Mouse (Mus musculus): ENCODE data around the gene Atp2b4.
A peak's percentile ranks its signal among the peaks of the same experiment; 100 is the strongest.

The Atp2b4 gene

DNA sequence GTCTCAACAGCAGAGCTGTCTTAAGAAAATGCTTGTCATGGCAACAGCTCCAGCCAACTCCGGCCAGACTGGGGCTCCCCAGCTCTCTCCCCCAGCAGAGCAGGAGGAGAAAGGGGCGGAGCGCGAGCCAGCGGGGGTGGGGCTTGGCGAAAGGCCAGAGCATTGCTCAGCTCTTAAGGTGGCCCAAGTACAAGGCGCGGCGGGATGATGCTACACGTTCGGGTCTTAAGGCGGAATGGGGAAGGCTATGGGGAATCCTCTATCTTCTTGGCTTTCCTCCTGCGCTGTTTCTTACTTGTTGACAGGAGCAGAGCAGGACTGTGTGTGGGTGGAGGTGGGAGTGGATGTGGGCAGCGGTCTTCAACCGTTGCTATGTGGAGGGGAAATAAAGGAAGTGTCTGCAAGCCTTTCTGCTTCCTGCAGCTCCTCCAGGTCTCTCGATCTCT, at the start of gene Atp2b4:
Gene Atp2b4, minus strand, starts transcription at position 94 of the 446 bp plus-strand sequence.
- DNase-seq (ENCODE audit: low spot score in 2 of 2) = peak; percentile 94 to 96

DNA sequence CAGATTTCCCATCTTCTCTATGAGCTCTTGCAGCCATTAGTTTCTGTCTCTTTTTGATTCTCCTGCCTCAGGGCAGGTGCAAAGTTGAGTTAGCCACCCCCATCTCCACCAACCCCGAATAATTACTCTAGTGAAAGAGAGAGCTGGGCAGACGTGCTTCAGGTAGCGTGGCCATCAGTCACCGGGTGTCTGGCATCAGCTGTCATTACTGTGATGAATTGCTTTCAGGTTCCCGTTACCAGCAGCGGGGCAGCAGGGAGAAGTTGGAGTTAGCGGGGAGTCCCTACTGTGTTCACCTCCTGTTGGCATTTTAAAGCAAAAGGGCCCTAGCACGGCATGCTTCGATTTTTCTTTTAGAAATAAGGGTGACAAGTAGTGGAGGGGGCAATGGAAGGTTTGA, 43.9 kb upstream of the Atp2b4 start:
- DNase-seq (ENCODE audit: low spot score in 2 of 2) = no peak

DNA sequence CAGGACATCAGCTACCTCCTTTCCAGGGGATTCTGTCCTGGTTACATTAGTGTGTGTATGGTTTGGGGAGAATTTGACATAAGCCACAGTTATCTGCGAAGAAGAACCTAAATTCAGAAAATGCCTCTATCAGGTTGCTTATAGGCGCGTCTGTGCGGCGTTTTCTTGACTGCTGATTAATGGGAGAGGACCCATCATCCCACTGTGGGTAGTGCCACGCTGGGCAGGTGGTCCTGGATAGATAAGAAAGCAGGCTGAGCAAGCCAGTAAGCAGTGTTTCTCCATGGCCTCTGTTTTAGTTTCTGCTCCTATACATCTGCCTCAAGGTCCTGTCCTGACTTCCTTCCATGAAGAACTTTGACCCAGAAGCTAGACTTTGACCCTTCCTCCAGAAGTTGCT, 43.1 kb upstream of the Atp2b4 start:
- DNase-seq (ENCODE audit: low spot score in 2 of 2) = no peak

DNA sequence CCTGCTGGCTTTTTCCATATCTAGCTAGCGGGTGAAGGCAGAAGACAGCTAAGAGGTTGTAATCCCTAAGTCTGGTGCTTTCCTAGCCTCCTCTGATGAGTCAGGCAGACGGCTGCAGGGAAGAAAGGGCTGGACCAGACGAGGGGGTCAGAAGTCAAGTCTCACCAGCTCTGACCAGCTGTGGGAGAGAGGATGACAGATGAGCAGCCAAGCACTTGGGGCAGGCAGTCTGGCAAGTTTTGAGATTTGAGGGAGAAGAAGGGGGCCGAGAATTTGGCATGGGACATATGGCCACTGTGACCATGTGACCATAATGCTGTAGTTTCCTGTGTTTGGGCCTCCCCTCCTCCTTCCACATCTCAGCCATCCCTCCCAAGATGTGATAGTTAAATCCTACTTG, 42.5 kb upstream of the Atp2b4 start:
- no peak for DNase-seq (ENCODE audit: low spot score in 2 of 2)

DNA sequence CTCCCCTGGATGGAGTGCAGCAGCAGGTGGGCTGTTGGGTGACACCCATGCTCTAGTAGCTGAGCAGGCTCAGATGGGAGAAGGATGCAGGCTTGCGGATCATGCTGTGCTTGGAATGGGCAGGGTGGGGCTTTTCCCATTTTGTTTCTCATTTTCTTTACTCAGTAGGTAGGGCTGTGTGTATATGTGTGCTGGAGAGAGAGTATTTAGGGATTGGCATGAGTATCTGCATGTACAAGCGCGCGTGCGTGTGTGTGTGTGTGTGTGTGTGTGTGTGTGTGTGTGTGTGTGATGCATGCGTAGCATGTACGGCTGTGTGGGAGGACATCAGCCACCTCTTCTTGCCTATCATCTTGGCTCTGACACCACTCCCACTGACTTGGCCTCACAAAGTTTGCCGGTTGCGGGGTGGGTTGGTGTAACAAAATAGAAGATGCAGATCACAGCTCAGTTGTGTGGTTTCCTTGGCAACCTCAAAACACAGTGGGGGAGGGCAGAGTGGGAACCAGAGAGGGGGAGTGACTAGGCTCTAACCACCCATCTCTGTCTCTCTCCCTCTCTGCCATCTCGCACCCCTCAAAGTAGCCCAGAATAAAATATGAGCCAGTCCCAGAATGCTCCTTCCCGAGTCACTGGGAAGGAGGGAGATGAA, 41.4 kb upstream of the Atp2b4 start:
- peak; percentile 83 to 84 for DNase-seq (ENCODE audit: low spot score in 2 of 2)

DNA sequence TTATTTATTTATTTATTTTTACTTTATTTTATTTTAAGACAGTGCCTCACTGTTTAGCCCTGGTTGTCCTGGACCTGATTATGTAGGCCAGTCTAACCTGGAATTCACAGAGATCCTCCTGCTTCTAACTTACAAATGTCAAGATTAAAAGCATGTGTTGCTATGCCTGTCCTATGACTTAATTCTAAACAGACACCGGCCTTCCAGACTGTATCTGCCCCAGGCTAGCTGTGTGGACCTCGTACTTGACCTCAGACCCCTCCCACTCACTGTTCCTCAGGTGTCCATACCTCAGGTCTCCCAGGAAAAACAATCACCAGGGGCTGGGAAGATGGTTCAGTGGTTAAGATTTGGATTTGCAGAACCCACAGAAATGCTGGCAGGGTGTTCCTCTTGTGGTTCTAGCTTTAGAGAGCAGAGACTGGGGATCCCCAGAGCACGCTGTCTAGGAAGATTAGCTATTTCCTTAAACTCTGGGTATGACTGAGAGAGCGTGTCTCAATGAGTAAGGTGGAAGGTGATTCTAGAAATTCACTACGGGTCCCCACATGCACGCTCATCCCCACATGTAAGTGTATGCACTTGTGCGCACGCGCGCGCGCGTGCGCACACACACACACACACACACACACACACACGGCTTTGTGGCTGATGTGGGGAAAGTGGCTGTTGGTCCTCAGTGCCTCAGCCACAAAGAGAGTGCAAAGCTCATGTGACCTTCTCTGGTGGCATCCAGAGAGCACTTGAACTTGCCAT, 40.5 kb upstream of the Atp2b4 start:
- DNase-seq (ENCODE audit: low spot score in 2 of 2) = no peak

DNA sequence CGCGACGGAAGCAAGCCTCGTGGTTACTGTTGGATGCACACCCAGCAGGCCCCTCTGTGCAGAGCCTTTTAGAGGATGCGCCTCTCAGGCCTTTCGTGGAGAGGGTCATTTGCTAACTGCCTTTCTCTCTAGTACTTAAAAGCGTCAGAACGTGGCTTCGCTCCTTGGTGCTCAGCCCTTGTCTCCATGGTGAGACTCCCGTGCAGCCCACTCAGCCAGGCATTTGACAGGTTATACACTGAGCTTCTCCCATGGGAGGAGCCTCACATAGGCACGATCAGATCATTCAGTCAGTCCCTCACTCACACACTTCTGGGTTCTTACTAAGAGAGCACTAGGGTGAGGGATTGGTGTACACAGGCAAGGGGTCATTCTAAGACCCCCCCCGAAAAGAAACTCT, 39.7 kb upstream of the Atp2b4 start:
- DNase-seq (ENCODE audit: low spot score in 2 of 2) = no peak

DNA sequence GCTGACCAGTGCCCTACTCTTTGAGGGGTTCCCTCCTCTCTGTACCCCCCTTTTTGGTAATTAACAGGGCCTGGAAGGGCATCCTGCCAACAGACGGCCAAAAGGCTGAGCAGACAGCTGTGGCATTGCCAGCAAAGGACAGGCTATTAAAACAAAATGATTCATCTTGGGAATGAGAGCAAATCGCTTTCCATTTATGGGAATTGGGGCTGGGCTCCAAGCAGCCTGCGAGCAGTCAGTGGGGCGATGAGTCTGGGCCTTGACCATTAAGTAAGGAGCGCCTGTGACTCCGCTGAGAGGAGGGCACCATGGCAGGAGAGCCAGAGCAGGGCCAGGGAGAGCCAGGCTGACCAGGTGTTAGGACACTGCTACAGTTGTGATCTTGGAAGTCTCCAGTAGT, 33.5 kb upstream of the Atp2b4 start:
- DNase-seq (ENCODE audit: low spot score in 2 of 2) = no peak

DNA sequence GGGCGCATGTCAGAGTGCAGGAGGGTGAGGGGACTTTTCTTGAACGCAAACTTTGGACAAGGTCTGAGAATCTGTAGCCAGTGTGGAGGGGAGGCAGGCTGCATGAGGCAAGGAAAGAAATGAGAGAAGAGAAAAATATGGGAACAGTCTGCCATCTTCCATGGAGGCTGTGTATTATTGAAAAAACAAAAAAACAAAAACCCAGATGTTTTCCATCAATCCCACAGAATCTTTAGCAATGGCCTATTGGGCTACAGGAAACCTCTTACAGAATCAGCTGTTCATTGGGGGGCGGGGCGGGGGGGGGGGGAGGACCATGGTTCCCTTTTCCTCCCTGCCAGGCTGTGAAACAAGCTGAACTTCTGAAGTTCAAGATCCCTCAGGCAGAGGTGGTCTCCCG, 31.9 kb upstream of the Atp2b4 start:
- DNase-seq (ENCODE audit: low spot score in 2 of 2) = no peak

DNA sequence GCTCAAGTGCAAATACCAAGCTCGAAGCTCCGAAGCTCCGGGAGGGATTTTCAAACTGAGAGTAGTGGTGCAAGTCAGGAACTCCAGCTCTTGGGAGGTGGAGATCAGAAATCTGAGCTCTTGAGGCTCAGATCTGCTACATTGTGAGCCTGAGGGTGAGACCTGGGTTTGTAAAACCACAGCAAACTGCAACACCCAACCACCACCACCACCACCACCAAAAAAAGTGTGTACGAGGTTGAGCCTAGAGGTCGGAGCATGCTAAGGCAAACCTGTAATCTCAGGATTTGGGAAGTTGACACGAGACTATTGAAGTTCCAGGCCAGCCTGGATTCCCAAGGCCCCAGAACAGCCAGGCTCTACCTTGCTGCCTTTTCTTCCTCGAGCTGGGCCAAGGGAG, 25.4 kb upstream of the Atp2b4 start:
- no peak for DNase-seq (ENCODE audit: low spot score in 2 of 2)

DNA sequence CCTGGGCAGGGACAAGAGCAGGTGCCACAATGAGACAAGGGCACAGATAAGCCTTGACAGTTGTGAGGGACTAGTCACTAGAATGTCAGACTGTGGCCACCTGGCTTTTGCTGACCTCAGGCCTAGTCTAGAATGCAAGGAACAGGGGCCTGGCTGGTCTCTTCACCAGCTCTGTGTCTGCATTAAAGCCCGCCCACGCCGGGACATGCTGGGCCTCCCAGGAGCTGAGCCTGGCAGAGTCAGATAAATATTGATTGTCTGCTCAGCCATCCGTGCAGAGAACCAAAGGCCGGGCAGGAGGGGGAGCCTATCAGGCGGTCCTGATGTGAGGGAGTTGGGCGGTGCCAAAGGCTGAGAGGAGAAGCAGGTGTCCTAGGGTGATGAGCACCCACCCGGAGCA, 24.7 kb upstream of the Atp2b4 start:
- no peak for DNase-seq (ENCODE audit: low spot score in 2 of 2)

DNA sequence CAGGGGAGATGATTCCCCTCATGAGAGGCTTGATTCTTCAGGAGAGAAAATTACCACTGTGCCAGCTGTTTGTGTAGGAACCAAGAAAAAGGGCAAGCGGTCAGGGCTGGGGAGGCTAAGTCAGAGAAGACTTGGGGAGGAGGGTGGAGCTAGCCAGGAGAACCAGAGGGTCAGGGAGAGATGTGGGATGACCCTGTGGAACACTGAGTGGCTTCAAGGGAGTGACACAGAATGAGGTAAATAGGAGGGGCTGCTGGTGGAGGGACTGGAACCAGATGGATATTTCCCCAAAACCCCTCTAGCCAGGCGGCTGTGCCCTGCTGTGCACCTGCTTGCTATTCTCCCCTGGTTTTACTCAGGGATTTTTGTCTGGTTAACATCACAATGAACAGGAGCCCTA, 24.3 kb upstream of the Atp2b4 start:
- DNase-seq (ENCODE audit: low spot score in 2 of 2) = no peak

DNA sequence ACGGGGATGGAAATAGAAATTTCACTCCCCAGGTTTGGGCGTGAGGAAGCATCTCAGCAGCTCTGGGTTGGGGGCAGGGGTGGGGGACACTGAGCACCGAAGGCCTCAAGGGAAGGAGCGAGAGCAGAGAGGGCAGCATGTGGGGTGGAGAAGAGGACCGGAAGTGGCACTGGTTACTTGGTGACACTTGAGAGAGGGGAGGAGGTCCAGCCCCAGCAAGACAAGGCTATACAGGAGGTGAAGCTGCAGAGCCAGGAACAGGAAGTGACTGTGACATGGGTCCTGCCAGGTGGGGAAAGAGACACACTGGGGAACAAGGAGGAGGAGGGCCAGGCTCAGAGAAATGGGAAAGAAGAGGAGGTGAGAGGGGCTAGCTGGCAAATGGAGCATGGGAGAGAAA, 20.3 kb upstream of the Atp2b4 start:
- no peak for DNase-seq (ENCODE audit: low spot score in 2 of 2)

DNA sequence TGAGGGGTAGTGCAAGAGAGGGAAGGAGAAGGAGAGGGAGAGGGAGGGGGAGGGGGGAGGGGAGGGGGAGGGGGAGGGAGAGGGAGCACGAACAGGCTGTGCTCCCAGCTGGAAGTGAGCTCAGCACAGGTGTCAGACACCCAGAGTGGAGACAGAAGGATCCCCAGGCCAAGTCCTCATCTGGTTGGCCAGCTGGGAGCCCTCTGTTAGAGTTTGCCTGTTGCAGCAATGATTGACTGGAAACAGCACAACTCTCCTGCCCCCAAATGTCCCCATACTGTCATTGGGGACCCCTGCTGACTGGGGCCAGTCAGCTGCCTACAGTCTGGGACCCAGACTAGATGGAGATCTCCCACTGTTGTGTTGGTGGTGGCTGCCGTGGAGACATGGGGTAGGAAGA, 19.3 kb upstream of the Atp2b4 start:
- DNase-seq (ENCODE audit: low spot score in 2 of 2) = no peak

DNA sequence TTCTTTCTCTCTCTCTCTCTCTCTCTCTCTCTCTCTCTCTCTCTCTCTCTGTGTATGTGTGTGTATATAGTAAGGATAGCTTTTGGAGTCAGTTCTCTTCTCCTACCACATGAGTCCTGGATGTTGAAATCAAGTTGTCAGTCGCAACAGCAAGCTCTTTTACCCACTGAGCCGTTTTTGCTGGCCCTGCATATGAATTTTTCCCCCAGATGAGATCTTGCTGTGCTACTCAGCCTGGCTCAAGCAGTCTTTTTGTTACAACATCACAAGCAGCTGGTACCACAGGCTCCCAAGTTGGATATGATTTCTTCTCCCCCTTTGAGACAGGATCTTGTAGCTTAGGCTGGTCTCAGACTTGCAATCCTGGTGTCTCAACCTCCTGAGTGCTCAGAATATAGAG, 17.7 kb upstream of the Atp2b4 start:
- no peak for DNase-seq (ENCODE audit: low spot score in 2 of 2)

DNA sequence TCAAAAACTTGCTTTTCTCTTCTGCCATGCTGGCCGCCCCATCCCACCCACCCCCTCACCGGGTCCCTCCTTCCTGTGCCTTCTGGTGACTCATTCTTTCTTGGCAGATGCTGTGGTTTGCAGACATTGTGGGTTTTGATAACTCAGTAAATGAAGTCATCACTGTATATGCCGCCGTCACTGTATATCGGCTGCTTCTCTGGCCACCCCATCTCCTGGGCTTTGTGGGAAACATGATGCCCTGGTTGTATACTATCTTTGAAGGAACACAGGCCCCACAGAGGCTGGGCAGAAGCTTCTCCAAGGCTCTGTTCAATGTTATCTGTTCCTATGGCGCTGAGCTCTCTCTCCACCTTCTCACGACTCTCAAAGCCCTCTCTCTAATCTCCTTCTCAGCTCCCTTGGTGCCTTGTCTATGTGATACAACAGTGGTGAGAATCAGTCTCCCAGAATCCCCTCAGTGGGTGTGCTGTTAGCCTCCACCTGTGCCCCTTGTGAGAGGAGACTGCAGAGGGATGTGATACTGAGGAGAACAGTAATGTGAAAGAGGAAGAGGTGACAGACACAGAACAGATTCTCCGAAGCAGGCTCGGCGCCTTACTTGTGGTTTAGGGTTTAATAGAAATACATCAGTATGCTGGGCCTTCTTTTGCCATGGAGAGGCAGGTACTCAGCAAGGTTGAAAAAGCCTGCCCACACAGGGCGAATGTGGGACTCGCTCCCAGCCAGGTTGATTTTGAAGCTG, 15.1 kb upstream of the Atp2b4 start:
- peak in 1 of 2 experiments; percentile 36 for DNase-seq (ENCODE audit: low spot score in 2 of 2)

DNA sequence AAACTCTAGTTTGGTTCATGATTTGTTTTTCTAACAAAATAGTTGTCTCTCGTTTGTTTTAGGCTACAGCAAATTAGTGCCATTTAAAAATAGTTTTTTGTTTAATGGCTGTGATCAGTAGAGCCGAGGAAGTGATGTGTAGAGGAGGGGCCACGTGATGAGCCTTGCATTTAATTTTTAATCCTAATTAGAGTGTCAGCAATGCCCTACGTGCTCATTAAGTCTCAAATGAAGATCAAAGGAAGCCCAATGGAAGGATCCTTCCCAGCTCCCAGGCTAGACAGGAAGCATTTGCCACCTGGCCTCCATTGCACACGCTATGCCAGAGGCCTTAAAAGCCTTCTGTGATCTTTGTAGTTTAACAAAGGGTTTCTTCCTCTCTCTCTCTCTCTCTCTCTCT, 8.5 kb upstream of the Atp2b4 start:
- no peak for DNase-seq (ENCODE audit: low spot score in 2 of 2)

DNA sequence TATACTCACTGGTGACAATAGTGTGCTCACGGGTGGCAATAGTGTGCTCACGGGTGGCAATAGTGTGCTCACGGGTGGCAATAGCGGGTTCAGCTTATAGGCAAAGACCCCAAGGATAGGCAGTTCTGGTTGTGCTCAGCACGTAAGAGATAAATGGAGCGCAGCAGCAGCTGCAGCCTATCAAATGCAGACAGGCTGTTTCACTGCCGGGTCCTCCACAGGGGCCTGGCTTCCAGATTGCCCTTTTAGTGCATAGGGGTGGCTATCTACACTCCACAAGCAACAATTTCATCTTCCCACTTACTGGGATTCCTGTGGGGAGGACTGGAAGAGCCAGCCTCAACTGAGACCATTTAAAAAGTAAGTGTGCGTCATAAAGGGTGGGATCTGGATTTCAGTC, 7.2 kb upstream of the Atp2b4 start:
- no peak for DNase-seq (ENCODE audit: low spot score in 2 of 2)

DNA sequence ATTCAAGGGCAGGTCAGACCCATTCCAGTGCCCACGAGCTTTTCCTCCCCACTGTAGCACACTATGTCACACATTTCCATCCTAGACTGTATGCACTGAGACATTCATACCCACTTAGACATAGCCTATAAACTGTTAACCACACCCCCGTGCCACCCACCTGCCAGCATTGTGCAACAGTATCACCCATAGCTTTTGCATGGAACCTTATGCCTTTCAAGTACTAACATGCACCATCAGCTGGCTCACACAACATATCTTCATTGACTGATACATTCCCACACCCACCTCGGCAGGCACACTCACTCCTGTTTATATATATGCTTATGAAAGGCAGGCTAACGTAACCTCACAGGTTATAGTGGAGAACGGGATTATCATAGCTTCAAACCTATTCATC, 902 bp upstream of the Atp2b4 start:
- peak in 1 of 2 experiments; percentile 21 for DNase-seq (ENCODE audit: low spot score in 2 of 2)

DNA sequence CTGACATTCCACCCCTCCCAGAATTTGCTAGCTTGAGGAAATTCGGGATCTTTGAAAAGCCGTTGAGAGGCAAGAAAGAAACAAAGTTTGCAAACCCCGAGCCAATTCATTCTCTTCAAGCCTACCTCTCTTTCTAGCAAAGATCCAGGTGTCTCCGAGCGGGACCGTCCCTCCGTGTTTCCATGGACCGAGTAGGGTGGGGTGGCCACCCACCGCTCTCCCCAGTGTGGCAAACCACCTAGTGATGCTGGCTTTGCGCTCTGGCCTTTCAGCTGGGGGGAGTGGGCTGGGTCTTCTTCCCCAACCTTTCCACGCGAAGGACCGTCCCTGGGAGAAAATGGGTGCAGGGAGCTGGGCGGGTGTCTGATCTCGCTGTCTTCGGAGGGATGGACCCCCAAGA, 329 bp downstream of the Atp2b4 start:
- no peak for DNase-seq (ENCODE audit: low spot score in 2 of 2)

DNA sequence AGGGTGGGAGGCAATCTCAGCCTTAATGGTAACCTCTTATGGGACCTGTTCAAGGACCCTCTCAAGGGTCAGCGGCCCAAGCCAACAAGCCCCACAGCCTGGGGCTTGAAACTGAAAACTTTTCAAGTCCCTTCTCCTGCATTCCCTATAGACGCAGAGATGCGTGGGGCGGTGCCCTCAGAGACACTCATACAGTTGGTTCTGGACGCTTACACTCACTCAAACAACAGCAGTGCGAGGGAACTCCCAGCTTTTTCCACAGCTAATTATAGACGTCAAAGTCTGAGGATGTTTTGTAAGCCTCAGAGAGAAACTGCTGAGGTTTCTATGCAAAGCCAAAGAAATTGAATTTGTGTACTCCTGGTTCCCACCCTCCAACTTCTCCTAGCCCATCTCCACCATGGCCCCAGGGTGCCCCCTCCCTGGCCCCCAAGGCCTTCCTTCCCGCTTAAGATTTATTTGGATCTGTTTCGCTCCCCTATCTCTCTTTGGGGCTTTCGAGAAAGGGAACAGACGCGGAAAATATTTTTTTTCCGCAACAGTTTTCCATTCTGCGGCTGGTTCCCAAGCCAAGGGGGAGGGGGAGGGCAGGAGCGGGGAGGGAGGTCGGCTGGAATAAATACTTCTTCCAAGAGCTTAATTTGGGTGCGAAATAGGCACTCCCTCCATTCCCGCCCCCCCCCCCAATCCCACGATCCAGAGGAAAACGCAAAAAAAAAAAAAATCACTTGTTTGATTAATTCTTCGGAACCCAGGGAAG, 975 bp downstream of the Atp2b4 start:
- peak in 1 of 2 experiments; percentile 38 for DNase-seq (ENCODE audit: low spot score in 2 of 2)

DNA sequence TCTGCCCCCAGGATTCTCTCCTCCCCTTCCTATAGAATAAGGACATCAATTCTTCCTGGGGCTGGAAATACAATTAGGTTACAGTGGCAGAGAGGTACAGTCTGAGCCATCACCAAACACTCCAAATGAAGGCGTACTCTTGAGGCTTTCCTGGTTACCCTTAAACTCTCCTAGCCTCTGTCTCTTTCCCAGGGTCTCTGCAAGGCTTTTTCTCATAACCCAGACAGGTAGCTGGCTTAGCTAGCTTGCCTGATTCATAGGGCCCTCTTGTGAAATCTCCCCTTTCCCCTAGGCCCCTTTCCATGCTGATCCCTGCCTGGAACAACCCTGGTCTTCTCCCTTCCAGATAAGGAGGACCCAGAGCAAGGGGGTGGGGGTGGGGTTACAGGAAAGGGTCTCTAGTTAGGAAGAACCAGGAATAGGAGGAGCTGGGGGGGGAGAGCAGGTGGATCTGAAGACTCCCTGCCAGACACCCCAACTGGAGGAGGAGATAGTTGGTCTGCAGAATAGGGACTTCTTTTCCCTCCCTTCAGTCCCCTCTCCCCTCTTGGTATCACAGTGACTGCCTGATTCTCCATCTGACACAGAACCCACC, 1.9 kb downstream of the Atp2b4 start:
- no peak for DNase-seq (ENCODE audit: low spot score in 2 of 2)
